Mouse (Mus musculus) liver, embryonic 14.5 days (tissue): Measurements from ENCODE around the gene Lyzl4.

Experiments used
- CTCF ChIP-seq: IDR thresholded peaks from 2 replicates; pipeline ENCODE4 v1.5.1; 2016; ENCODE audit warnings: antibody characterized with exemption, low read depth, control low read depth
- EP300 ChIP-seq: IDR thresholded peaks from 2 replicates; pipeline ENCODE4 v1.6.1; 2016; ENCODE audit warnings: antibody characterized with exemption, low read depth

GRCm38 (mm10) chr9:121600861-121601427 is 41.0 kb downstream of the Lyzl4 start:
- TF ChIP-seq CTCF = no peak
- TF ChIP-seq EP300 = no peak
